Mouse (Mus musculus): Measurements from ENCODE around the gene Spef1. TPM values are rescaled to one million over a fixed set of nuclear protein-coding genes. Genes with fewer than 3 reads are reported as not detected.

Spef1 gene
- polyA plus RNA-seq, 1 experiment from 2014 or later = 10.1 TPM

GRCm38 (mm10) chr2:131145536-131145935 is 41.5 kb downstream of the Spef1 start:
- Histone ChIP-seq H3K27ac (ENCODE audit: low read depth, low read length) (no peak overlapping the region), H3K4me1 (ENCODE audit: control insufficient read depth, insufficient read depth, low read length) (no peaks in the 10 kb centered on the region), H3K4me2 (ENCODE audit: low read length) (no peak overlapping the region), H3K9me3 (replicated peaks; ENCODE audit: control insufficient read depth, low read length) (no peaks in the 10 kb centered on the region), H3K36me3 (ENCODE audit: control insufficient read depth, insufficient read depth, low read length) (peaks cover 62% of the 10 kb centered on the region), H3K9ac (ENCODE audit: low read length) (no peak overlapping the region), H3K4me3 (ENCODE audit: low read depth, low read length) (no peak overlapping the region), H3K27me3 (replicated peaks; ENCODE audit: control insufficient read depth, insufficient read depth, low read length) (no peaks in the 10 kb centered on the region)
- 95% methylated on average over 2 of the region's 2 CpGs for WGBS
- no peak for DNase-seq (ENCODE audit: low spot score)
- no peak for ATAC-seq

GRCm38 (mm10) chr2:131145121-131145520 is 42.0 kb downstream of the Spef1 start:
- H3K4me1 ChIP-seq (ENCODE audit: control insufficient read depth, insufficient read depth, low read length) = no peaks in the 10 kb centered on the region
- peaks cover 62% of the 10 kb centered on the region for H3K36me3 ChIP-seq (ENCODE audit: control insufficient read depth, insufficient read depth, low read length)
- H3K9ac ChIP-seq (ENCODE audit: low read length) = no peak overlapping the region
- ATAC-seq (no peak), DNase-seq (ENCODE audit: low spot score) (no peak)
- H3K4me3 ChIP-seq (ENCODE audit: low read depth, low read length) = no peak overlapping the region
- no peaks in the 10 kb centered on the region for H3K9me3 ChIP-seq (replicated peaks; ENCODE audit: control insufficient read depth, low read length)
- H3K27ac ChIP-seq (ENCODE audit: low read depth, low read length) = no peak overlapping the region
- H3K4me2 ChIP-seq (ENCODE audit: low read length) = no peak overlapping the region
- 78% methylated on average over 13 of the region's 13 CpGs for WGBS
- no peaks in the 10 kb centered on the region for H3K27me3 ChIP-seq (replicated peaks; ENCODE audit: control insufficient read depth, insufficient read depth, low read length)

DNA sequence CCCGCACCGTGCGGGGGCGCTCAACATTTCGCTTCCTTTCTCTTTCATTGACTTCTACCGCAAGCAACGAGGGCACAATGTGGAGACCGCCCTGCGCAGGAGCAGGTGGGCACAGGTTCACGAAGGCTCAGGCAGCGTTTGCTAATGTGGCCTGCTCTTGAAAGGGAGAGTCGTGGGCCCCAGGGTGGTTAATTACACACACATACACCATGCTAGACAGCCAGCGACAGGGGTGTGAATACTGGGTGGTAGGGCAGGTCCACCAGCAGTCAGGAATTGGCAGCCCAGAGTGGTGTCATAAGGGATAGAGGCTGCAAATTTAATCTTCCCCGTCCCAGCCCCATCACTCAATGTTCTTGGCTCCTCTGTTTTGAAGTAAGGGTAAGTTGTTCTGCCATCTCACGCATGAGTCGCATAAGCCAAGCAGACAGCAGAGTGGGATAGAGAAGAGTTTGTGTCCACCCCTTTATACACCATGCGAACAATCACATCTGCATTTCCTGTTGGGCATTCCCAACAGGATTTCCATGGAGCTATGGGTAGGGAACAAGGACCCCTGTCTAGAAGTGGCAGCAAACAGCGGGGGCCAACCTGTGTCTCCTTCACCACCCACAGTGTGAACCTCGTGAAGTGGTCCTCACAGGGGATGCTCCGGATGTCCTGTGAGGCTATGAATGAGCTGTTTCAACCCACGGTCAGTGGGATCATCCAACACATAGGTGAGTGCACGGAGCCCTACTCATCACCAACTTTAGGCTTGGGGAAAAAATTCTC is 43.9 kb downstream of the Spef1 start:
- WGBS = 66% methylated on average over 22 of the region's 22 CpGs
- Histone ChIP-seq H3K4me2 (ENCODE audit: low read length) (no peak overlapping the region), H3K4me3 (ENCODE audit: low read depth, low read length) (no peak overlapping the region), H3K36me3 (ENCODE audit: control insufficient read depth, insufficient read depth, low read length) (peaks cover 45% of the 10 kb centered on the region), H3K27ac (ENCODE audit: low read depth, low read length) (no peak overlapping the region), H3K9ac (ENCODE audit: low read length) (no peak overlapping the region), H3K4me1 (ENCODE audit: control insufficient read depth, insufficient read depth, low read length) (no peaks in the 10 kb centered on the region), H3K9me3 (replicated peaks; ENCODE audit: control insufficient read depth, low read length) (no peaks in the 10 kb centered on the region), H3K27me3 (replicated peaks; ENCODE audit: control insufficient read depth, insufficient read depth, low read length) (no peaks in the 10 kb centered on the region)
- no peak for DNase-seq (ENCODE audit: low spot score)
- ATAC-seq = peak; percentile 50

DNA sequence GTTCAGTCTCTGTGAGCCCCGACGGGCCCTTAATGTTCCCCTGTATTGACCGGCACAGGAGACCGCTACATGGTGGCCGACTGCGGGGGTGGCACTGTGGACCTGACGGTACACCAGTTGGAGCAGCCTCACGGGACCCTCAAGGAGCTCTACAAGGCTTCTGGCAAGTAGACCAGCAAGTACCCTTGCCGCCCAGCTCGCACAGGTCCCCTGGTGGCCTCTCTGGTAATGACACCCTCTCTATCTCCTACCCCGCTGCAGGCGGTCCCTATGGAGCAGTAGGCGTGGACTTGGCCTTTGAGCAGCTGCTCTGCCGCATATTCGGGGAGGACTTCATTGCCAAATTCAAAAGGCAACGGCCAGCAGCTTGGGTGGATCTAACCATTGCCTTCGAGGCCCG is 44.5 kb downstream of the Spef1 start:
- no peak overlapping the region for H3K4me2 ChIP-seq (ENCODE audit: low read length)

GRCm38 (mm10) chr2:131141336-131141986 is 45.6 kb downstream of the Spef1 start:
- Histone ChIP-seq H3K4me3 (ENCODE audit: low read depth, low read length) (no peak overlapping the region), H3K4me2 (ENCODE audit: low read length) (no peak overlapping the region), H3K36me3 (ENCODE audit: control insufficient read depth, insufficient read depth, low read length) (peaks cover 28% of the 10 kb centered on the region), H3K9me3 (replicated peaks; ENCODE audit: control insufficient read depth, low read length) (no peaks in the 10 kb centered on the region), H3K4me1 (ENCODE audit: control insufficient read depth, insufficient read depth, low read length) (no peaks in the 10 kb centered on the region), H3K9ac (ENCODE audit: low read length) (no peak overlapping the region), H3K27ac (ENCODE audit: low read depth, low read length) (no peak overlapping the region), H3K27me3 (replicated peaks; ENCODE audit: control insufficient read depth, insufficient read depth, low read length) (no peaks in the 10 kb centered on the region)
- DNase-seq (ENCODE audit: low spot score) = no peak
- 83% methylated on average over 8 of the region's 8 CpGs for WGBS
- ATAC-seq = no peak

More for the DNA sequence above, 44.5 kb downstream of the Spef1 start:
- peak; percentile 49 for DNase-seq (ENCODE audit: low spot score)
- Histone ChIP-seq H3K27ac (ENCODE audit: low read depth, low read length) (no peak overlapping the region), H3K9me3 (replicated peaks; ENCODE audit: control insufficient read depth, low read length) (no peaks in the 10 kb centered on the region), H3K36me3 (ENCODE audit: control insufficient read depth, insufficient read depth, low read length) (peaks cover 39% of the 10 kb centered on the region), H3K9ac (ENCODE audit: low read length) (no peak overlapping the region), H3K4me3 (ENCODE audit: low read depth, low read length) (no peak overlapping the region), H3K4me1 (ENCODE audit: control insufficient read depth, insufficient read depth, low read length) (no peaks in the 10 kb centered on the region), H3K27me3 (replicated peaks; ENCODE audit: control insufficient read depth, insufficient read depth, low read length) (no peaks in the 10 kb centered on the region)
- 28% methylated on average over 18 of the region's 18 CpGs for WGBS
- peak; percentile 33 for ATAC-seq

DNA sequence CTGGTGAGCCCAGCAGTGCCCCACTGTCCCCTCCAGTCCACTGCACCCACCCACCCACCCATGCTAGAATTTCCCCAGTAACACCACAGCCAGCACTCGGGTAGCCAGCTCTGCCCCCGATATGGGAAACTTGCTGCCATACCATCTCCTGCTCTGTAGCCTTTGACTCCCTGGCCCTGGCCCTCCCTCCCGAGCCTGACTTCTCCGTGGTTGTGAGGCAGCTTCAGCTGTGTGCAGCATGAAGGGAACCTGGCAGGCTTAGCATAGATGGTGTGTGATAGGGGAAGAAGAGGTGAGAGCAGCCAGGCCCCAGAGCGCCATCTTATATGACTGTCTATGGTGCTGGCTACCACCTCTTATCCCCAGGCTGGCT is 46.6 kb downstream of the Spef1 start:
- no peak for DNase-seq (ENCODE audit: low spot score)
- H3K27ac ChIP-seq (ENCODE audit: low read depth, low read length) = no peak overlapping the region
- no peaks in the 10 kb centered on the region for H3K4me1 ChIP-seq (ENCODE audit: control insufficient read depth, insufficient read depth, low read length)
- no peak for ATAC-seq
- H3K27me3 ChIP-seq (replicated peaks; ENCODE audit: control insufficient read depth, insufficient read depth, low read length) = no peaks in the 10 kb centered on the region
- no peak overlapping the region for H3K9ac ChIP-seq (ENCODE audit: low read length)
- no peak overlapping the region for H3K4me3 ChIP-seq (ENCODE audit: low read depth, low read length)
- H3K4me2 ChIP-seq (ENCODE audit: low read length) = no peak overlapping the region
- H3K9me3 ChIP-seq (replicated peaks; ENCODE audit: control insufficient read depth, low read length) = no peaks in the 10 kb centered on the region
- 75% methylated on average over 5 of the region's 5 CpGs for WGBS
- peaks cover 18% of the 10 kb centered on the region for H3K36me3 ChIP-seq (ENCODE audit: control insufficient read depth, insufficient read depth, low read length)

GRCm38 (mm10) chr2:131139886-131140532 is 47.1 kb downstream of the Spef1 start:
- Histone ChIP-seq H3K36me3 (ENCODE audit: control insufficient read depth, insufficient read depth, low read length) (peaks cover 14% of the 10 kb centered on the region), H3K27me3 (replicated peaks; ENCODE audit: control insufficient read depth, insufficient read depth, low read length) (no peaks in the 10 kb centered on the region), H3K4me3 (ENCODE audit: low read depth, low read length) (no peak overlapping the region), H3K9me3 (replicated peaks; ENCODE audit: control insufficient read depth, low read length) (no peaks in the 10 kb centered on the region), H3K4me1 (ENCODE audit: control insufficient read depth, insufficient read depth, low read length) (no peaks in the 10 kb centered on the region), H3K9ac (ENCODE audit: low read length) (no peak overlapping the region), H3K27ac (ENCODE audit: low read depth, low read length) (no peak overlapping the region), H3K4me2 (ENCODE audit: low read length) (no peak overlapping the region)
- DNase-seq (ENCODE audit: low spot score) (no peak), ATAC-seq (no peak)
- WGBS = 69% methylated on average over 5 of the region's 5 CpGs

GRCm38 (mm10) chr2:131139287-131139686 is 47.8 kb downstream of the Spef1 start:
- Histone ChIP-seq H3K36me3 (ENCODE audit: control insufficient read depth, insufficient read depth, low read length) (peaks cover 7% of the 10 kb centered on the region), H3K4me2 (ENCODE audit: low read length) (no peak overlapping the region), H3K4me3 (ENCODE audit: low read depth, low read length) (no peak overlapping the region), H3K4me1 (ENCODE audit: control insufficient read depth, insufficient read depth, low read length) (no peaks in the 10 kb centered on the region), H3K27me3 (replicated peaks; ENCODE audit: control insufficient read depth, insufficient read depth, low read length) (no peaks in the 10 kb centered on the region), H3K9me3 (replicated peaks; ENCODE audit: control insufficient read depth, low read length) (no peaks in the 10 kb centered on the region), H3K9ac (ENCODE audit: low read length) (no peak overlapping the region), H3K27ac (ENCODE audit: low read depth, low read length) (no peak overlapping the region)
- DNase-seq (ENCODE audit: low spot score) (no peak), ATAC-seq (no peak)
- WGBS = 94% methylated on average over 5 of the region's 5 CpGs

DNA sequence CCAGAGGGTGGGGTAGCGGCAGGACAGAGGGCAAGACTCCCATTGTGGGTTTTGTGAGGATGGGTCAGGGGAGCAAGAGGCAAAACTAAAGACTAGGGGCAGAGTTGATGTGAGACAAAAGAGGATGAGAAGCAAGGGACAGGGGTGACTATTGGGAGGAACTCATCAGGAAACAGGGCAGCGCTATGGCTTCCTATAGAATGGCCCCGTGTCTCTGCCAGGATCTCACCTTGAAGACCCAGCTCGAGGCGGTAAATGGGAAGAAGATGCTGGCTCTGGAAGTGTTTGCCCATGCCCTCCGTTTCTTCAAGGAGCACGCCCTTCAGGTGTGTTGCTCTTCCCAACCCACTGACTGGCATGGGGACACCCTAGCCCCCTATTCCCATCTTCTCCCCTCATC is 48.3 kb downstream of the Spef1 start:
- Histone ChIP-seq H3K27me3 (replicated peaks; ENCODE audit: control insufficient read depth, insufficient read depth, low read length) (no peaks in the 10 kb centered on the region), H3K4me1 (ENCODE audit: control insufficient read depth, insufficient read depth, low read length) (no peaks in the 10 kb centered on the region), H3K9ac (ENCODE audit: low read length) (no peak overlapping the region), H3K9me3 (replicated peaks; ENCODE audit: control insufficient read depth, low read length) (no peaks in the 10 kb centered on the region), H3K4me2 (ENCODE audit: low read length) (no peak overlapping the region), H3K36me3 (ENCODE audit: control insufficient read depth, insufficient read depth, low read length) (peaks cover 5% of the 10 kb centered on the region; the same call in 1 of the 2 replicates), H3K27ac (ENCODE audit: low read depth, low read length) (no peak overlapping the region), H3K4me3 (ENCODE audit: low read depth, low read length) (no peak overlapping the region)
- no peak for ATAC-seq
- no peak for DNase-seq (ENCODE audit: low spot score)
- WGBS = 94% methylated on average over 7 of the region's 7 CpGs
